Mouse (Mus musculus) midbrain, embryonic 14.5 days (tissue): ENCODE measurements at regions not wholly inside any gene's neighbourhood (a gene's known extent, or its start where the extent isn't known, plus 50 kb on each side); places are given as distances from the start of the nearest gene placed in this dataset.

ENCODE experiments used
- ATAC-seq: fragments of 200-750 bp; cut with Nextera tagmentation; 2 replicates; pipeline ENCODE4 v1.8.0; 2017; ENCODE audit warnings: moderate number of reproducible peaks, moderate library complexity; ENCODE audit not compliant: low FRiP score, low TSS enrichment
- DNase-seq: peaks from one replicate; pipeline ENCODE4 v3.0.0-alpha.2; 2015
- H3K27ac ChIP-seq: fragments of 300-500 bp; sonication (generic); replicated peaks from 2 replicates; pipeline ENCODE4 v1.5.1; 2014; ENCODE audit warnings: mild to moderate bottlenecking, low read depth, low read length, moderate library complexity
- H3K27me3 ChIP-seq: fragments of 300-500 bp; sonication (generic); 2 replicates; pipeline ENCODE4 v1.6.1; 2014; ENCODE audit warnings: low read length, control low read depth, mixed read lengths; ENCODE audit not compliant: control insufficient read depth, insufficient read depth
- H3K36me3 ChIP-seq: fragments of 300-500 bp; sonication (generic); 2 replicates; pipeline ENCODE4 v1.6.1; 2014; ENCODE audit warnings: low read length, control low read depth; ENCODE audit not compliant: control insufficient read depth, insufficient read depth
- H3K4me1 ChIP-seq: fragments of 300-500 bp; sonication (generic); 2 replicates; pipeline ENCODE4 v1.6.1; 2014; ENCODE audit warnings: mild to moderate bottlenecking, antibody characterized with exemption, low read length, control low read depth; ENCODE audit not compliant: control insufficient read depth, insufficient read depth
- H3K4me2 ChIP-seq: fragments of 300-500 bp; sonication (generic); 2 replicates; pipeline ENCODE4 v1.6.1; 2014; ENCODE audit warnings: mild to moderate bottlenecking, low read length, moderate library complexity
- H3K4me3 ChIP-seq: fragments of 300-500 bp; sonication (generic); replicated peaks from 2 replicates; pipeline ENCODE4 v1.5.1; 2014; ENCODE audit warnings: low read depth, low read length
- H3K9ac ChIP-seq: fragments of 300-500 bp; sonication (generic); replicated peaks from 2 replicates; pipeline ENCODE4 v1.6.1; 2014; ENCODE audit warnings: mild to moderate bottlenecking, low read length, moderate library complexity
- H3K9me3 ChIP-seq: fragments of 300-500 bp; sonication (generic); 2 replicates; pipeline ENCODE4 v1.6.1; 2016; ENCODE audit warnings: low read length, control low read depth, mixed read lengths; ENCODE audit not compliant: control insufficient read depth
- WGBS: fragments of 180-500 bp; shearing (Covaris S2); extraction: QIAGEN DNeasy Blood & Tissue Kit; methylation state at CpG from one replicate; pipeline ENCODE4 v1.1.7; 2014; 5-methylcytosine and 5-hydroxymethylcytosine counted together

- H3K27ac ChIP-seq = no peak overlapping the region
- H3K27me3 ChIP-seq = no peaks in the 10 kb centered on the region
- H3K4me2 ChIP-seq = no peak overlapping the region
- no peaks in the 10 kb centered on the region for H3K9me3 ChIP-seq
- no peak overlapping the region for H3K9ac ChIP-seq
- no peak overlapping the region for H3K4me3 ChIP-seq
- no peaks in the 10 kb centered on the region for H3K36me3 ChIP-seq
- no peak for ATAC-seq
- DNase-seq = no peak
- no peaks in the 10 kb centered on the region for H3K4me1 ChIP-seq
- 91% methylated on average over 2 of the region's 2 CpGs for WGBS
These were observed 246.0 kb downstream of the Ttc6 start for GRCm38 (mm10) chr12:57809961-57810360.

GRCm38 (mm10) chr12:57823809-57824208 is 259.9 kb downstream of the Ttc6 start:
- Histone ChIP-seq H3K9ac (no peak overlapping the region), H3K9me3 (no peaks in the 10 kb centered on the region), H3K27me3 (no peaks in the 10 kb centered on the region), H3K27ac (no peak overlapping the region), H3K36me3 (no peaks in the 10 kb centered on the region), H3K4me2 (no peak overlapping the region), H3K4me3 (no peak overlapping the region), H3K4me1 (no peaks in the 10 kb centered on the region)
- peak; percentile 3 for DNase-seq
- no peak for ATAC-seq
- WGBS = 39% methylated on average over 6 of the region's 6 CpGs

- Histone ChIP-seq H3K4me3 (no peak overlapping the region), H3K27me3 (no peaks in the 10 kb centered on the region), H3K36me3 (no peaks in the 10 kb centered on the region), H3K27ac (no peak overlapping the region), H3K4me1 (no peaks in the 10 kb centered on the region), H3K9ac (no peak overlapping the region), H3K9me3 (no peaks in the 10 kb centered on the region), H3K4me2 (no peak overlapping the region)
- 14% methylated on average over 3 of the region's 3 CpGs for WGBS
- DNase-seq (peak; percentile 90), ATAC-seq (no peak; the same call in 1 of the 2 replicates)
These were observed 261.8 kb downstream of the Ttc6 start for GRCm38 (mm10) chr12:57825754-57826153.

- no peak overlapping the region for H3K9ac ChIP-seq
- H3K27me3 ChIP-seq = no peaks in the 10 kb centered on the region
- H3K4me3 ChIP-seq = no peak overlapping the region
- no peaks in the 10 kb centered on the region for H3K4me1 ChIP-seq
- H3K36me3 ChIP-seq = no peaks in the 10 kb centered on the region
- no peak for ATAC-seq
- H3K4me2 ChIP-seq = no peak overlapping the region
- peak; percentile 24 for DNase-seq
- 63% methylated on average over 4 of the region's 4 CpGs for WGBS
- H3K9me3 ChIP-seq = no peaks in the 10 kb centered on the region
- H3K27ac ChIP-seq = no peak overlapping the region
These were observed 278.9 kb downstream of the Ttc6 start for GRCm38 (mm10) chr12:57842813-57843212.

- Histone ChIP-seq H3K27ac (no peak overlapping the region), H3K27me3 (no peaks in the 10 kb centered on the region), H3K4me2 (no peak overlapping the region), H3K4me1 (no peaks in the 10 kb centered on the region), H3K9ac (no peak overlapping the region), H3K36me3 (no peaks in the 10 kb centered on the region), H3K4me3 (no peak overlapping the region), H3K9me3 (no peaks in the 10 kb centered on the region)
- ATAC-seq = no peak
- no peak for DNase-seq
- WGBS = 93% methylated on average over 2 of the region's 2 CpGs
These were observed 307.1 kb downstream of the Ttc6 start for GRCm38 (mm10) chr12:57871028-57871427.

- Histone ChIP-seq H3K9ac (no peak overlapping the region), H3K4me3 (no peak overlapping the region), H3K36me3 (no peaks in the 10 kb centered on the region), H3K4me2 (no peak overlapping the region), H3K9me3 (no peaks in the 10 kb centered on the region), H3K4me1 (no peaks in the 10 kb centered on the region), H3K27ac (no peak overlapping the region), H3K27me3 (no peaks in the 10 kb centered on the region)
- 87% methylated on average over 4 of the region's 4 CpGs for WGBS
- DNase-seq = no peak
- no peak for ATAC-seq
These were observed 320.6 kb upstream of the Sstr1 start for GRCm38 (mm10) chr12:57890783-57891478.

- whole genome bisulfite sequencing = 97% methylated on average over 1 of the region's 1 CpGs
- H3K36me3 ChIP-seq = no peaks in the 10 kb centered on the region
- no peak for ATAC-seq
These were observed 320.0 kb upstream of the Sstr1 start for GRCm38 (mm10) chr12:57891556-57891955.

GRCm38 (mm10) chr12:57897751-57898250 is 313.8 kb upstream of the Sstr1 start:
- H3K4me1 ChIP-seq = no peaks in the 10 kb centered on the region
- no peaks in the 10 kb centered on the region for H3K36me3 ChIP-seq
- no peaks in the 10 kb centered on the region for H3K9me3 ChIP-seq
- H3K9ac ChIP-seq = no peak overlapping the region
- 76% methylated on average over 3 of the region's 3 CpGs for WGBS
- H3K27me3 ChIP-seq = no peaks in the 10 kb centered on the region
- H3K4me2 ChIP-seq = no peak overlapping the region
- no peak for ATAC-seq
- no peak overlapping the region for H3K4me3 ChIP-seq
- no peak for DNase-seq
- no peak overlapping the region for H3K27ac ChIP-seq

More at GRCm38 (mm10) chr12:57891556-57891955, 320.0 kb upstream of the Sstr1 start:
- H3K4me1 ChIP-seq = no peaks in the 10 kb centered on the region
- H3K4me2 ChIP-seq = no peak overlapping the region
- no peak overlapping the region for H3K4me3 ChIP-seq
- no peaks in the 10 kb centered on the region for H3K27me3 ChIP-seq
- no peak overlapping the region for H3K9ac ChIP-seq
- DNase-seq = no peak
- no peaks in the 10 kb centered on the region for H3K9me3 ChIP-seq
- no peak overlapping the region for H3K27ac ChIP-seq

GRCm38 (mm10) chr12:57904658-57905057 is 306.9 kb upstream of the Sstr1 start:
- H3K36me3 ChIP-seq = no peaks in the 10 kb centered on the region
- WGBS = 85% methylated on average over 1 of the region's 1 CpGs
- DNase-seq (peak; percentile 14), ATAC-seq (no peak)
- H3K4me2 ChIP-seq = no peak overlapping the region
- no peaks in the 10 kb centered on the region for H3K4me1 ChIP-seq
- no peak overlapping the region for H3K9ac ChIP-seq
- no peaks in the 10 kb centered on the region for H3K27me3 ChIP-seq
- no peak overlapping the region for H3K4me3 ChIP-seq
- no peak overlapping the region for H3K27ac ChIP-seq
- no peaks in the 10 kb centered on the region for H3K9me3 ChIP-seq
